ENCODE assay signal across 18 mouse cellular contexts in the genomic region with DNA sequence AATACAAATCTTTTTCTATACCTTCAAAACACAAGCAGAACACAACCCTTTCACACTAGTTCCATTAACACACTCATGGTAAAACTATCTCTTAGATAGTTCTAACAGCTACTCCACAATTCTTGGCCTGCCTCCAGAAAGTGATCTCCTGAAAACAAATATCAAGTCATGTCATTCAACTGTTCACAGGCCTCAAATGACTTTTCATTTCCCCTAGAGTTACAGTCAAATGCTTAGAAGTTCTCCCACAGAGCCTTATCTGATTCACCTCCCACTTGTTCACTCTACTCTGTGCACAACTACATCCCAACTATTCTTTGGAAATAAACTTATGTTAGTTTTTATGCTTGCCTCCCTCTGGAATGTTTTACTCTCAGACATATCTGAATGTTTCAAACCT. TPM values are rescaled to one million over a fixed set of nuclear protein-coding genes. Genes with fewer than 3 reads are reported as not detected.
DNase-seq lines count a peak whose midpoint lies in the region; ATAC-seq and TF ChIP-seq lines count a peak whose summit lies in the region.
"Had no signal": no experiment of that assay in that cellular context is flagged by ENCODE, and none has a peak within 500 bp of the region (broad histone marks: within the 10 kb centered on the region; RNA-seq: fewer than 3 reads in every experiment).

No protein-coding gene starts in this region.

- DNase-seq in gastrocnemius, adult 18-20 months (ENCODE audit: low spot score): peak; percentile 23
- no peak for DNase-seq in gastrocnemius, adult 2 months
- peak; percentile 15 for DNase-seq in kidney, postnatal 10 days
- no peak for DNase-seq in kidney, postnatal 4 days
- DNase-seq in induced T-regulatory cell, adult 2 months (ENCODE audit: low read depth): peak; percentile 37
- DNase-seq in frontal cortex, postnatal 14 days (ENCODE audit: low spot score in 2 of 2): no peak
- no peak for DNase-seq in adrenal gland, postnatal 14 days
- DNase-seq: adrenal gland, postnatal 25 days; cerebellum, adult 11 months; cerebellum, postnatal 36 days; lung, postnatal 4 days had no signal

- TF ChIP-seq CTCF in gastrocnemius, adult 2 months (IDR thresholded peaks at IDR 0.05): no peak

- no peak overlapping the region for H3K4me3 ChIP-seq in gastrocnemius, adult 2 months
- H3K4me3 ChIP-seq: erythroblast, embryonic 14.5 days; forebrain, embryonic 15.5 days; heart, embryonic 15.5 days; limb, embryonic 15.5 days; midbrain, embryonic 12.5 days; neural tube, embryonic 13.5 days had no signal

- no peak overlapping the region; the same call in 1 of the 2 replicates for H3K27ac ChIP-seq in gastrocnemius, adult 2 months
- H3K27ac ChIP-seq: forebrain, embryonic 15.5 days; heart, embryonic 15.5 days; limb, embryonic 15.5 days; midbrain, embryonic 12.5 days; neural tube, embryonic 13.5 days had no signal

- ATAC-seq in CD4-positive, CD25-positive, alpha-beta regulatory T cell, adult 4 months: peak; percentile 41
- ATAC-seq: forebrain, embryonic 15.5 days had no signal

- intact Hi-C loops in gastrocnemius, adult 2 months (cut with DNase I): no loop called here

RNA-seq across cellular contexts. Expression of a gene that starts 15.9 kb away (rescaled TPM):
- total RNA-seq in gastrocnemius, adult 18-20 months (2021): 100 to 1,000 TPM; 244 to 265 TPM
- 100 to 1,000 TPM; 250 to 290 TPM for total RNA-seq in gastrocnemius, adult 2 months (2021)
- polyA plus RNA-seq in CD4-positive, CD25-positive, alpha-beta regulatory T cell, adult 4 months (2017; shearing (Covaris generic)): 10 to 100 TPM; 25.0 to 48.2 TPM
- total RNA-seq in adrenal gland, postnatal 14 days (2021): 112 and 119 TPM in 2 replicates

Comparison
In these comparisons a context has a peak if more than half of its experiments do, and no peak if none do; other contexts are left out.
1. DNase-seq: peak in gastrocnemius, adult 18-20 months (single experiment), kidney, postnatal 10 days (single experiment) and induced T-regulatory cell, adult 2 months (single experiment); none in gastrocnemius, adult 2 months (single experiment), kidney, postnatal 4 days (0 of 2), frontal cortex, postnatal 14 days (0 of 2) and adrenal gland, postnatal 14 days (single experiment).